Mouse (Mus musculus) cerebellum, postnatal 4 days (tissue): ENCODE measurements around the gene Pld4.

Experiments
- DNase-seq, 2 experiments: peaks; one replicate each; pipeline ENCODE4 v3.0.0; 2022; ENCODE audit warnings: low spot score in 2 of 2, mixed read lengths in 1 of 2

Gene Pld4

GRCm38 (mm10) chr12:112760154-112760926 lies at the start of gene Pld4:
Gene Pld4, plus strand, starts transcription at chr12:112760655.
- DNase-seq = no peak

- DNase-seq = no peak
Measured at GRCm38 (mm10) chr12:112713984-112714383, 46.5 kb upstream of the Pld4 start.

- DNase-seq = peak in 1 of 2 experiments; percentile 69
Measured at GRCm38 (mm10) chr12:112717140-112717539, 43.3 kb upstream of the Pld4 start.

- no peak for DNase-seq
Measured at GRCm38 (mm10) chr12:112718995-112719394, 41.5 kb upstream of the Pld4 start.

- DNase-seq = no peak
Measured at GRCm38 (mm10) chr12:112720216-112720615, 40.2 kb upstream of the Pld4 start, which contains the start of gene Cep170b. Gene Cep170b, plus strand, starts transcription at chr12:112720455.

GRCm38 (mm10) chr12:112720890-112721423 lies 39.5 kb upstream of the Pld4 start:
- DNase-seq = no peak

- no peak for DNase-seq
Measured at GRCm38 (mm10) chr12:112721424-112722239, 38.8 kb upstream of the Pld4 start.

GRCm38 (mm10) chr12:112722240-112723027 lies 38.0 kb upstream of the Pld4 start:
- DNase-seq = peak in 1 of 2 experiments; percentile 56

GRCm38 (mm10) chr12:112723028-112723330 lies 37.5 kb upstream of the Pld4 start:
- DNase-seq = no peak

- DNase-seq = no peak
Measured at GRCm38 (mm10) chr12:112723445-112723844, 37.0 kb upstream of the Pld4 start.

GRCm38 (mm10) chr12:112724077-112724805 lies 36.2 kb upstream of the Pld4 start:
- DNase-seq = peak in 1 of 2 experiments; percentile 82

- no peak for DNase-seq
Measured at GRCm38 (mm10) chr12:112727801-112728200, 32.7 kb upstream of the Pld4 start.

GRCm38 (mm10) chr12:112730808-112731207 lies 29.6 kb upstream of the Pld4 start:
- DNase-seq = no peak

- DNase-seq = no peak
Measured at GRCm38 (mm10) chr12:112732591-112732990, 27.9 kb upstream of the Pld4 start.

GRCm38 (mm10) chr12:112734108-112734820 lies 26.2 kb upstream of the Pld4 start:
- DNase-seq = no peak

- no peak for DNase-seq
Measured at GRCm38 (mm10) chr12:112734881-112735655, 25.4 kb upstream of the Pld4 start.

GRCm38 (mm10) chr12:112735896-112736635 lies 24.4 kb upstream of the Pld4 start:
- DNase-seq = peak in 1 of 2 experiments; percentile 56

GRCm38 (mm10) chr12:112736636-112736925 lies 23.9 kb upstream of the Pld4 start:
- no peak for DNase-seq

GRCm38 (mm10) chr12:112737081-112737480 lies 23.4 kb upstream of the Pld4 start:
- no peak for DNase-seq
